ENCODE assay signal across 8 mouse cellular contexts in the genomic region with DNA sequence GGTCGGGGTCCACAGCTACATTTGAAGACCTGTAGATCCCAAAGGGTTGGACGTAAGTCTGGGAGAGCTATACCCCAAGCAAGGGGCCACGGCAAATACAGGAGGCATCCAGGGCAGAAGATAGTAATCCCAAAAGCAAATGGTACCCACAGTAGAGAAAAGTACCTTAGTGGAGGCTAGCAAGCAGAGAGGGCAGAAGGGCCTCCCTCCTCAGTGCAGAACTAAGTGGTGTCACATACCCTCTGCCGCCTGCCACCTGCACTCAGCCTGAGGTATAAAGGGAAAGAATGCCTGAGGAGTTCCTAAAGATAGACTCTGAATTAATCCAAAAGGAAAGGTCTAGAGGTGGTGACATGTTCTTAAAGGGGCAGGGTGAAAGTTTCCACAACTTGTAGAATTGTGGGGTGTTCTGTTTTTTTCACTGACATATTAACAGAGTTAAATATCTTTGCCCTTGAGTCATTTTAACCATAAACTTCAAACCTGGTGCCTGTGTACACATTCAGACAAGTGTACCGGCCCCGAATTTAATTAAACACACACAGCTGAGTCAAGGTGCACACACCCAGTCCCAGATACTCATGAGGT. TPM values are rescaled to one million over a fixed set of nuclear protein-coding genes. Genes with fewer than 3 reads are reported as not detected.
DNase-seq lines count a peak whose midpoint lies in the region; ATAC-seq and TF ChIP-seq lines count a peak whose summit lies in the region.

No protein-coding gene starts in this region.

- H3K27ac ChIP-seq in kidney, embryonic 16.5 days (ENCODE audit: low read length), result peak overlapping the region; percentile 100

- H3K4me2 ChIP-seq in kidney, embryonic 16.5 days (replicated peaks; ENCODE audit: low read depth, low read length), result peak overlapping the region; percentile 82
- peak overlapping the region; percentile 88 for H3K4me2 ChIP-seq in myocyte (ENCODE audit: low read depth)

- peak; percentile 46 for TF ChIP-seq POLR2A in myocyte (IDR thresholded peaks at IDR 0.05; ENCODE audit: insufficient read length, low read depth)

- H3K9me3 ChIP-seq in kidney, embryonic 16.5 days (ENCODE audit: low read length), result no peaks in the 10 kb centered on the region

- peak overlapping the region; percentile 40 for H3ac ChIP-seq in myocyte (ENCODE audit: control insufficient read depth, insufficient read length)

- H3K4me1 ChIP-seq in kidney, embryonic 16.5 days (ENCODE audit: insufficient read depth, low read length), result peaks cover 33% of the 10 kb centered on the region

- 46% methylated on average over 6 of the region's 6 CpGs for WGBS in kidney, embryonic 16.5 days

- ATAC-seq in kidney, embryonic 16.5 days (ENCODE audit: low FRiP score, low TSS enrichment), result no peak

- no peaks in the 10 kb centered on the region for H3K36me3 ChIP-seq in kidney, embryonic 16.5 days (ENCODE audit: insufficient read depth, low read length)
- no peaks in the 10 kb centered on the region for H3K36me3 ChIP-seq in myocyte (ENCODE audit: control insufficient read depth, insufficient read depth)

- no peaks in the 10 kb centered on the region for H3K79me2 ChIP-seq in myocyte (ENCODE audit: control insufficient read depth, insufficient read depth)

- DNase-seq in gastrocnemius, adult 18-20 months (ENCODE audit: low spot score), result peak; percentile 73
- DNase-seq in gastrocnemius, postnatal 4 days (ENCODE audit: low spot score in 2 of 2), result no peak
- peak; percentile 44 for DNase-seq in gastrocnemius, postnatal 10 days
- no peak for DNase-seq in thymus, postnatal 14 days
- DNase-seq in urinary bladder, postnatal 25 days (ENCODE audit: low spot score), result no peak
- no peak for DNase-seq in cerebellum, postnatal 36 days

- no peaks in the 10 kb centered on the region for H3K27me3 ChIP-seq in kidney, embryonic 16.5 days (ENCODE audit: insufficient read depth, low read length)
- H3K27me3 ChIP-seq in myocyte (ENCODE audit: control insufficient read depth, insufficient read depth, insufficient read length), result no peaks in the 10 kb centered on the region

- H3K4me3 ChIP-seq in kidney, embryonic 16.5 days (ENCODE audit: low read length), result no peak overlapping the region
- H3K4me3 ChIP-seq in myocyte, result peak overlapping the region; percentile 16

- H3K9ac ChIP-seq in kidney, embryonic 16.5 days (replicated peaks; ENCODE audit: low read length), result peak overlapping the region; percentile 87

TF ChIP-seq in myocyte, 11 proteins besides CTCF, POLR2A, EP300 and RAD21:
- TF ChIP-seq REST (IDR thresholded peaks at IDR 0.05; ENCODE audit: insufficient read depth, insufficient read length), result no peak
- no peak for TF ChIP-seq CEBPB (IDR thresholded peaks at IDR 0.05; ENCODE audit: insufficient read depth, poor library complexity, severe bottlenecking)
- peak; percentile 71 for TF ChIP-seq POLR2AphosphoS2 (IDR thresholded peaks at IDR 0.05; ENCODE audit: insufficient read length, low read depth)
- no peak for TF ChIP-seq USF1 (IDR thresholded peaks at IDR 0.05; ENCODE audit: low read depth)
- TF ChIP-seq MYOG (IDR thresholded peaks at IDR 0.05; ENCODE audit: control insufficient read depth in 1 of 3, insufficient read depth in 1 of 3, insufficient read length in 2 of 3, low read depth in 2 of 3), result no peak
- TF ChIP-seq MYOD1 (IDR thresholded peaks at IDR 0.05; ENCODE audit: control insufficient read depth in 1 of 3, insufficient read length in 2 of 3, low read depth in 2 of 3), result peak in 1 of 3 experiments; percentile 1

RNA-seq across cellular contexts. Expression of a gene that starts 21.0 kb away (rescaled TPM):
- 100 to 1,000 TPM; 266 to 284 TPM for total RNA-seq in gastrocnemius, adult 18-20 months (2021)
- 100 to 1,000 TPM; 884 to 908 TPM for total RNA-seq in gastrocnemius, postnatal 4 days (2021)
- 100 to 1,000 TPM; 563 to 619 TPM for total RNA-seq in gastrocnemius, postnatal 10 days (2021)
- 652 and 684 TPM in 2 replicates for polyA plus RNA-seq in kidney, embryonic 16.5 days (2015; fragmentation: Nextera tagmentation; extraction: Ambion mirVana)
- 195 TPM for polyA plus RNA-seq in myocyte (2012; fragmentation: generic; extraction: Trizol)

Comparison
In these comparisons a context has a peak if more than half of its experiments do, and no peak if none do; other contexts are left out.
1. DNase-seq: peak in gastrocnemius, adult 18-20 months (single experiment) and gastrocnemius, postnatal 10 days (single experiment); none in gastrocnemius, postnatal 4 days (0 of 2), thymus, postnatal 14 days (single experiment), urinary bladder, postnatal 25 days (single experiment) and cerebellum, postnatal 36 days (0 of 2).